Mouse (Mus musculus) myocyte (in vitro differentiated cells): ENCODE measurements around the gene Myh9. TPM values are rescaled to one million over a fixed set of nuclear protein-coding genes. Genes with fewer than 3 reads are reported as not detected.
"Not testable (repeated sequence)": the region's sequence is repeated elsewhere in the genome, so short reads cannot be mapped to it uniquely, and the experiment has no call there.

Experiments
- H3K27me3 ChIP-seq: one replicate; pipeline ENCODE4 v1.6.1; 2011; ENCODE audit not compliant: control insufficient read depth, insufficient read depth, insufficient read length
- H3K36me3 ChIP-seq: one replicate; pipeline ENCODE4 v1.6.1; 2011; ENCODE audit not compliant: control insufficient read depth, insufficient read depth
- H3K4me2 ChIP-seq: one replicate; pipeline ENCODE4 v1.6.1; 2011; ENCODE audit warnings: low read depth, control low read depth
- H3K4me3 ChIP-seq: one replicate; pipeline ENCODE4 v1.5.1; 2011; ENCODE audit warnings: mild to moderate bottlenecking, control low read depth, moderate library complexity
- H3K79me2 ChIP-seq: one replicate; pipeline ENCODE4 v1.6.1; 2011; ENCODE audit not compliant: control insufficient read depth, insufficient read depth
- H3ac ChIP-seq: one replicate; pipeline ENCODE4 v1.6.1; 2011; ENCODE audit not compliant: control insufficient read depth, insufficient read length
- CEBPB ChIP-seq: IDR thresholded peaks from 2 replicates; pipeline ENCODE4 v1.6.1; 2011; ENCODE audit warnings: mild to moderate bottlenecking, moderate library complexity; ENCODE audit not compliant: poor library complexity, insufficient read depth, severe bottlenecking
- E2F4 ChIP-seq: IDR thresholded peaks from one replicate; pipeline ENCODE4 v1.6.1; 2011; ENCODE audit warnings: mild to moderate bottlenecking, control low read depth, moderate library complexity; ENCODE audit not compliant: insufficient read depth
- MAX ChIP-seq: IDR thresholded peaks from one replicate; pipeline ENCODE4 v1.6.1; 2011; ENCODE audit warnings: low read depth, mild to moderate bottlenecking, control low read depth
- MYOD1 ChIP-seq, 3 experiments: IDR thresholded peaks; one replicate each; pipeline ENCODE4 v1.6.1; 2011; ENCODE audit warnings: control low read depth in 2 of 3, low read depth in 2 of 3, mild to moderate bottlenecking in 2 of 3, moderate library complexity in 1 of 3; ENCODE audit not compliant: insufficient read length in 2 of 3, control insufficient read depth in 1 of 3
- MYOG ChIP-seq, 3 experiments: IDR thresholded peaks; one replicate each; pipeline ENCODE4 v1.6.1; 2011; ENCODE audit warnings: control low read depth in 2 of 3, low read depth in 2 of 3, mild to moderate bottlenecking in 2 of 3; ENCODE audit not compliant: insufficient read length in 2 of 3, control insufficient read depth in 1 of 3, insufficient read depth in 1 of 3
- POLR2AphosphoS2 ChIP-seq: IDR thresholded peaks from one replicate; pipeline ENCODE4 v1.6.1; 2011; ENCODE audit warnings: low read depth, control low read depth; ENCODE audit not compliant: insufficient read length
- REST ChIP-seq: IDR thresholded peaks from one replicate; pipeline ENCODE4 v1.6.1; 2011; ENCODE audit warnings: mild to moderate bottlenecking, control low read depth, moderate library complexity; ENCODE audit not compliant: insufficient read depth, insufficient read length
- SRF ChIP-seq: IDR thresholded peaks from one replicate; pipeline ENCODE4 v1.6.1; 2011; ENCODE audit warnings: low read depth; ENCODE audit not compliant: control insufficient read depth, insufficient read length
- USF1 ChIP-seq: IDR thresholded peaks from one replicate; pipeline ENCODE4 v1.6.1; 2011; ENCODE audit warnings: low read depth, mild to moderate bottlenecking, control low read depth, moderate library complexity
- polyA plus RNA-seq: library from polyadenylated mRNA; unstranded; fragments of >200 nt; fragmentation: generic; extraction: Trizol; gene quantifications from one replicate; pipeline ENCODE4 v1.2.1, GENCODE M21; 2012; ENCODE audit warnings: missing spikeins

Gene Myh9
- polyA plus RNA-seq, 1 experiment = 466 TPM

DNA sequence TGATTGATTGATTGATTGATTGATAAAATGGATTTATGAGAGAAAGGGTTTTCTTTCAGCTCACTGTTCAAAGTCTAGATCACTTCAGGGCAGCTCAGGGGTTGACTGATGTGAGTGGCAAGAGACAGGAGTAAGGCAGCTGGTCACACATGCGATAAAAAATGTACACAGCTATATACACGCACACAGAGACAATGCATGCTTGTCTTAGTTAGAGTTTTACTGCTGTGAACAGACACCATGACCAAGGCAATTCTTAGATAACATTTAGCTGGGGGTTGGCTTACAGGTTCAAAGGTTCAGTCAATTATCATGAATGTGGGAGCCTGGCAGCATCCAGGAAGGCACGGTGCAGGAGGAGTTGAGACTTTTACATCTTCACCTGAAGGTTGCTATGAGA lies 31.0 kb upstream of the Myh9 start:
- H3K79me2 ChIP-seq = no peaks in the 10 kb centered on the region
- no peaks in the 10 kb centered on the region for H3K27me3 ChIP-seq
- H3K36me3 ChIP-seq = no peaks in the 10 kb centered on the region
- no peak overlapping the region for H3K4me2 ChIP-seq
- H3ac ChIP-seq = no peak overlapping the region
- H3K4me3 ChIP-seq = no peak overlapping the region
- no peak for TF ChIP-seq REST
- no peak for TF ChIP-seq MAX
- no peak for TF ChIP-seq E2F4

DNA sequence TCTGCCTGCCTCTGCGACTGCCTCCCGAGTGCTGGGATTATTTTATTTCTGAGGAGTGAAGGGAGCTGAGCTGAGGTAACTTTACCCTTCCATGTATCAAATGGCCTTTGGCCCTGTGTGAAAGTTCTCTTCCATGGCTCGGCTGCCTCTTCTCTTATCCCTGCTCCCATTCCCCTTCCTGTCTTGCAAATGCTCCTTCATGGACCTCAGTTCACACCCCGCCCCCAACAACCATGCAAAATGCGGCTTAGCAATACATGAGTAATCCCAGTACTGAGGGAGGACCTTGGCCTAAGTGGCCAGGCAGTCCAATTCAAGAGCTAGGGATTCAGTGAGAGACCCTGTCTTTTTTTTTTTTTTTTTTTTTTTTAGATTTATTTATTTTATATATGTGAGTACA lies 26.4 kb upstream of the Myh9 start:
- no peak overlapping the region for H3K4me2 ChIP-seq
- H3K36me3 ChIP-seq = no peaks in the 10 kb centered on the region
- no peak overlapping the region for H3ac ChIP-seq
- no peak overlapping the region for H3K4me3 ChIP-seq
- TF ChIP-seq MYOD1 (IDR thresholded peaks at IDR 0.05; ENCODE audit: control insufficient read depth in 1 of 3, insufficient read length in 2 of 3, low read depth in 2 of 3) = no peak
- 0 out of 2 replicates have a peak, but pooled peaks have one; percentile 34 for TF ChIP-seq CEBPB
- TF ChIP-seq SRF = no peak
- H3K27me3 ChIP-seq = no peaks in the 10 kb centered on the region
- H3K79me2 ChIP-seq = no peaks in the 10 kb centered on the region

DNA sequence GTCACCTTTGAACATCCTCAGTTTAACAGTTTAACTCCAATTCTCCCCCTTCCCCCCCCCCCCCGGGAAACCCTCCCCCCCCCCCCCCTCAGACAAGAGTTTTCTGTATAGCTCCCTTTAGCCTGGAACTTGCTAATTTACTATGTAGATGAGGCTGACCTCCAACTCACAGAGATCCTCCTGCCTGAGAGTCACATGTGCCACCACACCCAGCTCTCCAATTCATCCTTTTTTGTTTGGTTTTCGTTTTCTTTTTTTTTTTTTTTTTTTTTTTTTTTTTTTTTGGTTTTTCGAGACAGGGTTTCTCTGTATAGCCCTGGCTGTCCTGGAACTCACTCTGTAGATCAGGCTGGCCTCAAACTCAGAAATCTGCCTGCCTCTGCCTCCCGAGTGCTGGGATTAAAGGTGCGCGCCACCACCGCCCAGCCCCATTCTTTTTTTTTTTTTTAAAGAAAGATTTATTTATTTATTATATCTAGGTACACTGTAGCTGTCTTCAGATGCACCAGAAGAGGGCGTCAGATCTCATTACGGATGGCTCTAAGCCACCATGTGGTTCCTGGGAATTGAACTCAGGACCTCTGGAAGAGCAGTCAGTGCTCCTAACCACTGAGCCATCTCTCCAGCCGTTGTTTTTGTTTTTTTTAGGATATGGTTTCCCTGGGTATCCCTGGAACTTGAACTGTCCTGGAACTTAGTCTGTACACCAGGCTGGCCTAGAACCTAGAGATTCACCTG lies 25.4 kb upstream of the Myh9 start:
- not testable (repeated sequence) for H3K27me3 ChIP-seq, H3K79me2 ChIP-seq, H3K4me2 ChIP-seq, H3K36me3 ChIP-seq, H3K4me3 ChIP-seq, H3ac ChIP-seq

DNA sequence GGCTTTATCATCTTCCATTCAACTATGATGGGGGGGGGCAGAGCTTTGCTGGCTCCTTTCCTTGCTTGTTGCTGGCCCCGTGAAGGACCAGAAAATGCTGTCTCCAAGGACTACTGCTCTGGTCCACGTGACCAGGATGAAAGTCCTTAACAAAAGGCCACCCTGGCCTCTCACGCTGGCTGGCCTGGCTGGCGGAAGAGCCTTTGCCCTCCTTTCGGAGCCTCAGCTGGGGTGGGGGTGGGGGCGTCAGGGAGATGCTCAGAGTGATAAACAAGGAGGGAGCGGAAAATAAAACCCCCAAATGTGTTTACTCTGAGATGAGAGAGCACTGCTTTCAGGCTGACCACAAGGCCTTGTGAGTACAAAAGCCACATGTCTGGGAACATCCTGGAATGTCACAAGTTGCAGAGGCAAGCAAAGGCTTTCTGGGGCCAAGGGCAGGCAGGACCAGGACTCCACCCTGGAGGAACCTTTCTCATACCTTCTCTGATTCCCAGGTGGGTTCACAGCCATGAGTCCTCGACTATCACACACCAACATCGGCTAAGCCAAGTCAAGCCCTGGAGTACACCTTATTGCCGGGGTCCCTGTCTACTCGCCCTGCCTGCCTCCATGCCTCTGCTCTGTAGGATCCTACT lies 24.7 kb upstream of the Myh9 start:
- H3ac ChIP-seq = no peak overlapping the region
- H3K4me3 ChIP-seq = no peak overlapping the region
- no peaks in the 10 kb centered on the region for H3K27me3 ChIP-seq
- H3K36me3 ChIP-seq = no peaks in the 10 kb centered on the region
- TF ChIP-seq CEBPB = no peak
- TF ChIP-seq USF1 = peak; percentile 63
- no peaks in the 10 kb centered on the region for H3K79me2 ChIP-seq
- peak overlapping the region; percentile 28 for H3K4me2 ChIP-seq

DNA sequence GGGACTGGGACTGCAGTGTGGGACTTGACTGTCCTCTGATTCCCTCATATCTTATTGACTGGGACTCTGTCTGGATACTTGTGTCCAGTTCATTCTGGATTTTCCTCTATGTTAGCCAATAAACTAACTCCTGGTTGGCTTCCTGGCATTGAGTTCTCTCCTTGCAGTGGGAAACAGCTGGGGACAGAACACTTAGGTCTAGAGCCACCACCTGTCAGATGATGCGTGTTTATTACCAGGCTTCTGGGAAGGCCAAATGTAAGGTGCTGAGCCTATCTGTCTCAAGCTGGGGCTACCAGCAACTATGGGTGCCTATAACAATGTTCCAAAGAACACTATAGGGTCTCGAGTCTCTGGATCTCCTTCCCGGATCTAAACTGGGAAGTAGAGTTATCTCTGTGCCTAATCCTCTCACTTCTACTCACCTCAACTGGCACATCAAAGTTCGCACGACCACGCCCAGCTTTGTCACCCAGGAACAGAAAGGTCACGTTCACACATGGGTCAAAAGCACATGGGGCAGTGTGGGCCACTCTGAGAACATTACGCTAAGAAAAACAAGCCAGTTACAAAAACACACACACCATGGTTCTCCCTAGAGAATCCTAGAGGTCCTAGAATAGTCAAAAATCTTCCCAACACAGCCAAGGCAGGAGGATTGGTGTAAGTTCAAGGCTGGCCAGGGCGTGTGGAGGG lies 22.2 kb upstream of the Myh9 start:
- H3K4me3 ChIP-seq = no peak overlapping the region
- no peak for TF ChIP-seq POLR2AphosphoS2
- no peak for TF ChIP-seq SRF
- TF ChIP-seq CEBPB = no peak
- TF ChIP-seq MYOG (IDR thresholded peaks at IDR 0.05; ENCODE audit: control insufficient read depth in 1 of 3, insufficient read depth in 1 of 3, insufficient read length in 2 of 3, low read depth in 2 of 3) = peak in 2 of 3 experiments; percentile 35 to 58
- TF ChIP-seq MYOD1 (IDR thresholded peaks at IDR 0.05; ENCODE audit: control insufficient read depth in 1 of 3, insufficient read length in 2 of 3, low read depth in 2 of 3) = peak in 2 of 3 experiments; percentile 24 to 69
- no peaks in the 10 kb centered on the region for H3K79me2 ChIP-seq
- H3K4me2 ChIP-seq = no peak overlapping the region
- no peaks in the 10 kb centered on the region for H3K36me3 ChIP-seq
- H3K27me3 ChIP-seq = no peaks in the 10 kb centered on the region
- no peak overlapping the region for H3ac ChIP-seq
